Mouse (Mus musculus) intestine, embryonic 14.5 days (tissue): ENCODE measurements at regions not wholly inside any gene's neighbourhood (a gene's known extent, or its start where the extent isn't known, plus 50 kb on each side); places are given as distances from the start of the nearest gene placed in this dataset.

Experiments
- ATAC-seq: fragments of 200-750 bp; cut with Nextera tagmentation; replicated peaks from 2 replicates; pipeline ENCODE4 v1.8.0; 2017; ENCODE audit warnings: low read depth, moderate number of reproducible peaks, moderate TSS enrichment, moderate library complexity; ENCODE audit not compliant: low FRiP score, low TSS enrichment
- DNase-seq: peaks from one replicate; pipeline ENCODE4 v3.0.0-alpha.2; 2018; ENCODE audit warnings: low spot score
- H3K27ac ChIP-seq: fragments of 300-500 bp; sonication (generic); 2 replicates; pipeline ENCODE4 v1.5.1; 2014; ENCODE audit warnings: low read depth, mild to moderate bottlenecking, control low read depth
- H3K27me3 ChIP-seq: fragments of 300-500 bp; sonication (generic); replicated peaks from 2 replicates; pipeline ENCODE4 v1.6.1; 2014; ENCODE audit warnings: low read length, control low read depth; ENCODE audit not compliant: control insufficient read depth, insufficient read depth
- H3K36me3 ChIP-seq: fragments of 300-500 bp; sonication (generic); 2 replicates; pipeline ENCODE4 v1.6.1; 2014; ENCODE audit warnings: low read length, control low read depth; ENCODE audit not compliant: control insufficient read depth, insufficient read depth
- H3K4me1 ChIP-seq: fragments of 300-500 bp; sonication (generic); replicated peaks from 2 replicates; pipeline ENCODE4 v1.6.1; 2014; ENCODE audit warnings: low read length, control low read depth, mixed read lengths; ENCODE audit not compliant: control insufficient read depth, insufficient read depth
- H3K4me2 ChIP-seq: fragments of 300-500 bp; sonication (generic); 2 replicates; pipeline ENCODE4 v1.6.1; 2014; ENCODE audit warnings: low read length
- H3K4me3 ChIP-seq: fragments of 300-500 bp; sonication (generic); 2 replicates; pipeline ENCODE4 v1.5.1; 2014; ENCODE audit warnings: low read depth, low read length, control low read depth, mixed read lengths
- H3K9ac ChIP-seq: fragments of 300-500 bp; sonication (generic); 2 replicates; pipeline ENCODE4 v1.6.1; 2014; ENCODE audit warnings: mild to moderate bottlenecking, low read length
- H3K9me3 ChIP-seq: fragments of 300-500 bp; sonication (generic); 2 replicates; pipeline ENCODE4 v1.6.1; 2016; ENCODE audit warnings: low read length, control low read depth; ENCODE audit not compliant: control insufficient read depth
- WGBS: fragments of 180-500 bp; shearing (Covaris S2); extraction: QIAGEN DNeasy Blood & Tissue Kit; methylation state at CpG from one replicate; pipeline ENCODE4 v1.1.7; 2014; 5-methylcytosine and 5-hydroxymethylcytosine counted together

DNA sequence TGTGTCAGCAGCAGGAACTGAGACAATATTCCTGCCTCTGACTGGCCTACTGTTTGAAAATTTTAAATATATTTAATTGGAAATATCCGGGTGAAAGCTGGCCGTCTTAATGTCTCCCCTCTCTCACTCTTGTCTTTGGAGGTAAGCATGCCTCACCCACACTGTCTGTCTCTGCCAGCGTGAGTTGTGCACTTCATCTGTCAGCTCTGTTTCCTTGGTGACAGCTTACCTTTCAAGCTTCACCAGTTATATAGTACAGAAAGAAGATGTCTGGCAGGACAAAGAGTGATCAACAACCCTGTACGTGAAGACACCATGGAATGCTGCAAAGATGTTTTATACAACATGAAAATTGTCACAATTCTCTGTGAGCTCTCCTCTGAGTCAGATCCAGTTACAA, 155.3 kb downstream of the Ibtk start:
- Histone ChIP-seq H3K27ac (no peak overlapping the region), H3K4me1 (no peaks in the 10 kb centered on the region), H3K27me3 (no peaks in the 10 kb centered on the region), H3K36me3 (no peaks in the 10 kb centered on the region), H3K9ac (no peak overlapping the region), H3K4me3 (no peak overlapping the region), H3K9me3 (no peaks in the 10 kb centered on the region), H3K4me2 (no peak overlapping the region)
- no peak for DNase-seq
- WGBS, result 81% methylated on average over 4 of the region's 4 CpGs
- ATAC-seq, result no peak

GRCm38 (mm10) chr9:85592639-85593038, 156.5 kb downstream of the Ibtk start:
- DNase-seq (no peak), ATAC-seq (no peak)
- WGBS, result 83% methylated on average over 4 of the region's 4 CpGs
- H3K4me1 ChIP-seq, result no peaks in the 10 kb centered on the region
- H3K27ac ChIP-seq, result no peak overlapping the region
- no peaks in the 10 kb centered on the region for H3K9me3 ChIP-seq
- no peaks in the 10 kb centered on the region for H3K27me3 ChIP-seq
- H3K9ac ChIP-seq, result no peak overlapping the region
- H3K4me2 ChIP-seq, result no peak overlapping the region
- H3K36me3 ChIP-seq, result no peaks in the 10 kb centered on the region
- H3K4me3 ChIP-seq, result no peak overlapping the region

DNA sequence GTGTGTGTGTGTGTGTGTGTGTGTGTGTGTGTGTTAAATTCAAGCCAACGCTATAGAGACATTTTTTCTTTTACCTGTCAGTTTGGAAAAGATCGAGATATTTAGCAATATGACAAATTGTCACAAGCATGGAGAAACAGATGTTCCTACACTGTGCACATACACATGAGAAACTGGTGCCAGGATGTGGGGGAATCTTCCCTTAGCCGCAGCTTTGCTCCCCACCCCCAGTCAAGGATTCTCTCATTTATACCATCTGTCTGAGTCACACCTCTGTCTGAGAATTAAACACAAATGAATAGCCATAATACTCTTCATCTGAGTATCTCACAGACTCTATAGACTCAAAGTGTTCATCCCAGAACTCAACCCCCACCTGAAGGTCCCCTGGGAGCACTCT, 159.9 kb downstream of the Ibtk start:
- Histone ChIP-seq H3K36me3 (no peaks in the 10 kb centered on the region), H3K9ac (no peak overlapping the region), H3K4me1 (no peaks in the 10 kb centered on the region), H3K27me3 (no peaks in the 10 kb centered on the region), H3K4me2 (no peak overlapping the region), H3K4me3 (no peak overlapping the region), H3K27ac (no peak overlapping the region), H3K9me3 (peaks cover under 1% of the 10 kb centered on the region; the same call in 1 of the 2 replicates)
- WGBS, result 79% methylated on average over 3 of the region's 3 CpGs
- no peak for ATAC-seq
- DNase-seq, result no peak

GRCm38 (mm10) chr9:85588077-85588476, 161.1 kb downstream of the Ibtk start:
- DNase-seq, result peak; percentile 57
- H3K4me1 ChIP-seq, result no peaks in the 10 kb centered on the region

GRCm38 (mm10) chr9:85581028-85581595, 168.0 kb downstream of the Ibtk start:
- DNase-seq (no peak), ATAC-seq (no peak)
- Histone ChIP-seq H3K4me1 (no peaks in the 10 kb centered on the region), H3K9ac (no peak overlapping the region), H3K36me3 (no peaks in the 10 kb centered on the region), H3K4me3 (no peak overlapping the region), H3K27me3 (no peaks in the 10 kb centered on the region), H3K4me2 (no peak overlapping the region), H3K27ac (no peak overlapping the region), H3K9me3 (peaks cover 6% of the 10 kb centered on the region; the same call in 1 of the 2 replicates)
- 68% methylated on average over 1 of the region's 1 CpGs for WGBS

More at GRCm38 (mm10) chr9:85588077-85588476, 161.1 kb downstream of the Ibtk start:
- Histone ChIP-seq H3K4me3 (no peak overlapping the region), H3K9ac (no peak overlapping the region), H3K9me3 (peaks cover 6% of the 10 kb centered on the region; the same call in 1 of the 2 replicates), H3K36me3 (no peaks in the 10 kb centered on the region), H3K27me3 (no peaks in the 10 kb centered on the region), H3K4me2 (no peak overlapping the region), H3K27ac (no peak overlapping the region)
- WGBS, result 35% methylated on average over 2 of the region's 2 CpGs
- peak; percentile 62; the same call in 1 of the 2 replicates for ATAC-seq

GRCm38 (mm10) chr9:85577812-85578211, 171.3 kb downstream of the Ibtk start:
- Histone ChIP-seq H3K4me1 (no peaks in the 10 kb centered on the region), H3K27me3 (no peaks in the 10 kb centered on the region), H3K27ac (no peak overlapping the region), H3K4me3 (no peak overlapping the region), H3K9me3 (no peaks in the 10 kb centered on the region), H3K36me3 (no peaks in the 10 kb centered on the region), H3K9ac (no peak overlapping the region), H3K4me2 (no peak overlapping the region)
- DNase-seq (no peak), ATAC-seq (no peak)
- WGBS, result 87% methylated on average over 7 of the region's 7 CpGs

DNA sequence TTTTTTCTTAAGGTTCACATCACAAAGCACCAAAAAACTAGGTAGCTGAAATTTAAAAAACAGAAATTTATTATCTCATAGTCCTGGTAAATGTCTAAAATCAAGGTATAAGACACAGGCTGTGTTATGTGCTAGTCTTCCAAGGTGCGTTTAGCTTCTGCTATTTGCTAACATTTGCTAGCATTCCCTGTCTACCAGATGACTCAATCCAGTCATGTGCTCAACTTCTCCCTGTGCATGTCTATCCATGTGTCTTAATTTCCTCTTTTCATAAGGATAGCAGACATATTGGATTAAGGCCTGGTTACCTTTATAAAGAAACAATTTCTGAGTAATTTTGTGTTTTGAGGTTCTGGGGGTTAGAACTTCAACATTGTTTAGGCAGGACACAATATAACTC, 171.8 kb downstream of the Ibtk start:
- no peak overlapping the region for H3K9ac ChIP-seq
- 84% methylated on average over 1 of the region's 1 CpGs for WGBS
- no peak overlapping the region for H3K27ac ChIP-seq
- H3K27me3 ChIP-seq, result no peaks in the 10 kb centered on the region
- ATAC-seq (no peak), DNase-seq (no peak)
- H3K4me1 ChIP-seq, result no peaks in the 10 kb centered on the region
- no peaks in the 10 kb centered on the region for H3K9me3 ChIP-seq
- H3K4me2 ChIP-seq, result no peak overlapping the region
- no peak overlapping the region for H3K4me3 ChIP-seq
- H3K36me3 ChIP-seq, result no peaks in the 10 kb centered on the region

- Histone ChIP-seq H3K4me1 (no peaks in the 10 kb centered on the region), H3K27me3 (no peaks in the 10 kb centered on the region), H3K9me3 (no peaks in the 10 kb centered on the region), H3K27ac (no peak overlapping the region), H3K4me2 (no peak overlapping the region), H3K36me3 (no peaks in the 10 kb centered on the region), H3K4me3 (no peak overlapping the region), H3K9ac (no peak overlapping the region)
- 83% methylated on average over 8 of the region's 8 CpGs for WGBS
- ATAC-seq (no peak), DNase-seq (no peak)
Measured at GRCm38 (mm10) chr9:85568877-85569276, 180.3 kb downstream of the Ibtk start.

DNA sequence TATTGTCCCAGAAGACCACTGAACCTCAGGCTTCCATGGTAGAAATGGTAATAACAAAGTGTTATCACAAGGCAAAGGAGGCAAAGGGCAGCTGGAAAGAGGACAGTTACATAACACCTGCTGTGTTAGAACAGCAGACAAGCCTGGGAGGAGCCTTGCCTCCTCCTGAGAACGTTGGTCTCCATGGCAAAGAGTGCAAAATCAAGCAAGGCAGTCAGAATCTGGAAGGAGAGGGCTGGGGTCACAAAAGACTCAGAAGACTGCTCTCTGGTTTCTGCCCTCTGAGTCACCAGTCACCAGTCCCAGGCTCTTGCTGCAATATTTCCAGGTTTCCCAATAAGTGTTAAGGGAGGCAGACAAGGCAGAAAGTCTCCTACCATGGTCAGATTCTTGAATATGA, 197.3 kb downstream of the Ibtk start:
- no peaks in the 10 kb centered on the region for H3K4me1 ChIP-seq
- H3K27me3 ChIP-seq, result no peaks in the 10 kb centered on the region
- H3K4me3 ChIP-seq, result no peak overlapping the region
- no peaks in the 10 kb centered on the region for H3K9me3 ChIP-seq
- DNase-seq (no peak), ATAC-seq (no peak)
- no peak overlapping the region for H3K4me2 ChIP-seq
- no peaks in the 10 kb centered on the region for H3K36me3 ChIP-seq
- 56% methylated on average over 1 of the region's 1 CpGs for WGBS
- no peak overlapping the region for H3K27ac ChIP-seq
- no peak overlapping the region for H3K9ac ChIP-seq
